Mouse (Mus musculus) heart, postnatal 0 days (tissue): ENCODE measurements around the gene Rrp36. TPM values are rescaled to one million over a fixed set of nuclear protein-coding genes. Genes with fewer than 3 reads are reported as not detected.

ENCODE experiments used
- ATAC-seq: fragments of 200-750 bp; cut with Nextera tagmentation; 2 replicates; pipeline ENCODE4 v1.8.0; 2017; ENCODE audit warnings: low read depth, moderate number of reproducible peaks, moderate library complexity; ENCODE audit not compliant: insufficient read depth
- DNase-seq: peaks from one replicate; pipeline ENCODE4 v3.0.0-alpha.2; 2016; ENCODE audit warnings: low spot score
- H3K27ac ChIP-seq: fragments of 300-500 bp; sonication (generic); 2 replicates; pipeline ENCODE4 v1.5.1; 2014; ENCODE audit warnings: low read depth, mild to moderate bottlenecking
- H3K27me3 ChIP-seq: fragments of 300-500 bp; sonication (generic); 2 replicates; pipeline ENCODE4 v1.6.1; 2014; ENCODE audit warnings: low read length, mixed read lengths; ENCODE audit not compliant: control insufficient read depth, insufficient read depth
- H3K36me3 ChIP-seq: fragments of 300-500 bp; sonication (generic); replicated peaks from 2 replicates; pipeline ENCODE4 v1.6.1; 2014; ENCODE audit warnings: low read length, mixed read lengths; ENCODE audit not compliant: control insufficient read depth, insufficient read depth
- H3K4me1 ChIP-seq: fragments of 300-500 bp; sonication (generic); 2 replicates; pipeline ENCODE4 v1.6.1; 2014; ENCODE audit warnings: antibody characterized with exemption; ENCODE audit not compliant: control insufficient read depth, insufficient read depth
- H3K4me2 ChIP-seq: fragments of 300-500 bp; sonication (generic); 2 replicates; pipeline ENCODE4 v1.6.1; 2014; ENCODE audit warnings: low read depth, mild to moderate bottlenecking, low read length, moderate library complexity
- H3K4me3 ChIP-seq: fragments of 300-500 bp; sonication (generic); 2 replicates; pipeline ENCODE4 v1.5.1; 2014; ENCODE audit warnings: low read depth, low read length
- H3K9ac ChIP-seq: fragments of 300-500 bp; sonication (generic); replicated peaks from 2 replicates; pipeline ENCODE4 v1.6.1; 2014; ENCODE audit warnings: low read depth, low read length, mixed read lengths
- H3K9me3 ChIP-seq: fragments of 300-500 bp; sonication (generic); replicated peaks from 2 replicates; pipeline ENCODE4 v1.6.1; 2016; ENCODE audit warnings: low read length; ENCODE audit not compliant: control insufficient read depth
- CTCF ChIP-seq: IDR thresholded peaks from 2 replicates; pipeline ENCODE4 v1.5.1; 2016; ENCODE audit warnings: antibody characterized with exemption, control low read depth, low read depth
- EP300 ChIP-seq: IDR thresholded peaks from 2 replicates; pipeline ENCODE4 v1.6.1; 2016; ENCODE audit warnings: antibody characterized with exemption, low read depth
- WGBS: fragments of 180-500 bp; shearing (Covaris S2); extraction: QIAGEN DNeasy Blood & Tissue Kit; methylation state at CpG from one replicate; pipeline ENCODE4 v1.1.7; 2014; 5-methylcytosine and 5-hydroxymethylcytosine counted together
- polyA plus RNA-seq: library from polyadenylated mRNA; unstranded; fragments of >200 nt; fragmentation: Nextera tagmentation; extraction: Ambion mirVana; gene quantifications from 2 replicates; pipeline ENCODE4 v1.2.1, GENCODE M21; 2015
- total RNA-seq: library from RNA; depleted of rRNA; stranded (reverse); fragments of >200 nt; gene quantifications from 2 replicates; pipeline ENCODE4 v1.2.3, GENCODE M21; 2014; ENCODE audit warnings: low replicate concordance

The Rrp36 gene
- total and polyA plus RNA-seq, 2 experiments from 2014 or later: 18.8 to 29.7 TPM

GRCm38 (mm10) chr17:46623819-46624557 lies 50.2 kb downstream of the Rrp36 start:
- Histone ChIP-seq H3K4me1 (peaks cover 55% of the 10 kb centered on the region), H3K27ac (peak overlapping the region; percentile 74), H3K36me3 (no peaks in the 10 kb centered on the region), H3K9ac (0 out of 2 replicates have a peak overlapping the region, but pooled peaks have one; percentile 26), H3K27me3 (no peaks in the 10 kb centered on the region), H3K4me2 (peak overlapping the region; percentile 30; the same call in 1 of the 2 replicates), H3K9me3 (no peaks in the 10 kb centered on the region), H3K4me3 (no peak overlapping the region)
- DNase-seq (peak; percentile 70), ATAC-seq (peak; percentile 44)
- peak; percentile 50 for TF ChIP-seq CTCF
- no peak for TF ChIP-seq EP300
- WGBS: 9% methylated on average over 10 of the region's 10 CpGs

- Histone ChIP-seq H3K27ac (peak overlapping the region; percentile 56), H3K27me3 (no peaks in the 10 kb centered on the region), H3K4me2 (no peak overlapping the region), H3K36me3 (no peaks in the 10 kb centered on the region), H3K4me1 (peaks cover 64% of the 10 kb centered on the region), H3K9me3 (no peaks in the 10 kb centered on the region), H3K9ac (no peak overlapping the region), H3K4me3 (no peak overlapping the region)
- ATAC-seq: no peak
- DNase-seq: no peak
- TF ChIP-seq EP300 (no peak), CTCF (no peak)
- WGBS: 52% methylated on average over 11 of the region's 11 CpGs
Observed at GRCm38 (mm10) chr17:46622269-46622668, 51.9 kb downstream of the Rrp36 start.

GRCm38 (mm10) chr17:46621324-46621723 lies 52.8 kb downstream of the Rrp36 start:
- DNase-seq: peak; percentile 69
- no peaks in the 10 kb centered on the region for H3K9me3 ChIP-seq
- H3K4me1 ChIP-seq: peaks cover 69% of the 10 kb centered on the region
- TF ChIP-seq CTCF: no peak
- no peak; the same call in 1 of the 2 replicates for TF ChIP-seq EP300
- 8% methylated on average over 15 of the region's 15 CpGs for whole genome bisulfite sequencing
- H3K27ac ChIP-seq: peak overlapping the region; percentile 56
- no peaks in the 10 kb centered on the region for H3K36me3 ChIP-seq
- peak overlapping the region; percentile 49 for H3K4me2 ChIP-seq
- H3K9ac ChIP-seq: no peak overlapping the region
- peak; percentile 16; the same call in 1 of the 2 replicates for ATAC-seq
- H3K4me3 ChIP-seq: no peak overlapping the region
- H3K27me3 ChIP-seq: no peaks in the 10 kb centered on the region

GRCm38 (mm10) chr17:46619683-46620357 lies 54.3 kb downstream of the Rrp36 start:
- no peaks in the 10 kb centered on the region for H3K27me3 ChIP-seq
- no peak overlapping the region for H3K4me3 ChIP-seq
- ATAC-seq (no peak), DNase-seq (no peak)
- WGBS: 45% methylated on average over 16 of the region's 16 CpGs
- H3K9me3 ChIP-seq: no peaks in the 10 kb centered on the region
- H3K4me2 ChIP-seq: no peak overlapping the region
- no peaks in the 10 kb centered on the region for H3K36me3 ChIP-seq
- H3K27ac ChIP-seq: 0 out of 2 replicates have a peak overlapping the region, but pooled peaks have one; percentile 5
- H3K9ac ChIP-seq: no peak overlapping the region
- no peak for TF ChIP-seq EP300
- TF ChIP-seq CTCF: no peak
- H3K4me1 ChIP-seq: peaks cover 68% of the 10 kb centered on the region

GRCm38 (mm10) chr17:46618769-46619682 lies 55.1 kb downstream of the Rrp36 start:
- Histone ChIP-seq H3K4me3 (no peak overlapping the region), H3K9me3 (no peaks in the 10 kb centered on the region), H3K9ac (peak overlapping the region; percentile 5), H3K27me3 (no peaks in the 10 kb centered on the region), H3K4me2 (peak overlapping the region; percentile 45), H3K36me3 (no peaks in the 10 kb centered on the region), H3K27ac (peak overlapping the region; percentile 53), H3K4me1 (peaks cover 60% of the 10 kb centered on the region)
- ATAC-seq (no peak; the same call in 1 of the 2 replicates), DNase-seq (no peak)
- WGBS: 32% methylated on average over 27 of the region's 27 CpGs
- TF ChIP-seq EP300 (no peak), CTCF (no peak)
